Mouse (Mus musculus) cortical plate, adult 2 months (tissue): ENCODE measurements around the gene Dapk1. TPM values are rescaled to one million over a fixed set of nuclear protein-coding genes. Genes with fewer than 3 reads are reported as not detected.

Experiments
- H3K27ac ChIP-seq: fragments of 200-500 bp; 2 replicates; pipeline ENCODE4 v1.5.1; 2012; ENCODE audit warnings: low read length, control low read depth, inconsistent platforms; ENCODE audit not compliant: insufficient read depth
- H3K4me1 ChIP-seq: fragments of 200-500 bp; 2 replicates; pipeline ENCODE4 v1.6.1; 2011; ENCODE audit warnings: low read length; ENCODE audit not compliant: control insufficient read depth, insufficient read depth
- H3K4me3 ChIP-seq: fragments of 200-500 bp; 2 replicates; pipeline ENCODE4 v1.5.1; 2011; ENCODE audit warnings: mild to moderate bottlenecking, low read length, control low read depth; ENCODE audit not compliant: insufficient read depth
- CTCF ChIP-seq: fragments of 200-500 bp; IDR thresholded peaks from 2 replicates; pipeline ENCODE4 v1.5.1; 2011; ENCODE audit warnings: mild to moderate bottlenecking, control low read depth, low read length; ENCODE audit not compliant: insufficient read depth; ENCODE audit errors: extremely low read depth
- POLR2A ChIP-seq: fragments of 200-500 bp; IDR thresholded peaks from 2 replicates; pipeline ENCODE4 v1.6.1; 2011; ENCODE audit warnings: mild to moderate bottlenecking, low read length, control low read depth; ENCODE audit not compliant: insufficient read depth; ENCODE audit errors: extremely low read depth
- polyA plus RNA-seq: library from polyadenylated mRNA; depleted of rRNA; stranded (reverse); fragments of >200 nt; gene quantifications from 2 replicates; pipeline ENCODE4 v1.2.3, GENCODE M21; 2012

The Dapk1 gene
- polyA plus RNA-seq, 1 experiment, result 57.4 TPM

DNA sequence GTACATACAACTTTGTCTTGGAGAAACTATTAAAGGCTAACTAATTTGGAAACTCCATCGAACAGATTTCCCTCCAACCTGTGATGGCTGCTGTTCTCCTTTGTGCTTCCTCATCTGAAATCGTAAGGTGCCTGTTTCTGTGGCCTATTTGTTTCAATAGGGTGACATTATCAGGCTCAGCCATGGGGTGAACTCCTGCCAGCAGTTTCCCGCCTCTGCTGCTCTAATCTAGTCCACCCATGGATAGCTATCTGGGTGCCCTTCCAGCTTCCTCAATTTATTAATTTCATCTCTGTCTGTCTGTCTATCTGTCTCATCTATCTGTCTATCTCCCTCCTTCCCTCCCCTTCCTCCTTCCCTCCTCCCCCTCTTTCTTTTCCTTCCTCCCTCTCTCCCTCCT is 53.5 kb downstream of the Dapk1 start:
- no peak overlapping the region for H3K27ac ChIP-seq
- no peak for TF ChIP-seq CTCF
- TF ChIP-seq POLR2A, result no peak
- no peak overlapping the region for H3K4me3 ChIP-seq
- H3K4me1 ChIP-seq, result peaks cover 5% of the 10 kb centered on the region

DNA sequence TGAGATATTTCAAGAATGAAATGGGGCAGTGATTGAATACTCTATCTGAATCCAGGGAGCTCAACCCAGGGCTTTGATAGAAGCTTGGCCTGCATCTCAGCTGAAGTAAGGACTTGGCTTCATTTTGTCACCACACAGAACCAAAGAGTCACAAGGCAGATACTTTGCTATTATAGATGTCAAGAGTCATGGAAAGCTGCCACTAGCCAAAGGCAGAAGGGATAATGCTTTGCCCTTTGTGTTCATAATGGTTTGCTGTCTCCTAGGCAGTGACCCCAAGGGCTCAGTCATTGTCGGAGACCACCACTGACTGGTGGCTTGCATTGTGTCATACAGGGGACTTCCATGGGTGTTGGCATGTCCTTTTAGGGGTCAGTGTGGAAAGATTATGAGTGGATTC is 57.9 kb downstream of the Dapk1 start:
- peaks cover 11% of the 10 kb centered on the region for H3K4me1 ChIP-seq
- H3K4me3 ChIP-seq, result no peak overlapping the region
- no peak overlapping the region for H3K27ac ChIP-seq
- TF ChIP-seq CTCF, result no peak
- TF ChIP-seq POLR2A, result no peak

DNA sequence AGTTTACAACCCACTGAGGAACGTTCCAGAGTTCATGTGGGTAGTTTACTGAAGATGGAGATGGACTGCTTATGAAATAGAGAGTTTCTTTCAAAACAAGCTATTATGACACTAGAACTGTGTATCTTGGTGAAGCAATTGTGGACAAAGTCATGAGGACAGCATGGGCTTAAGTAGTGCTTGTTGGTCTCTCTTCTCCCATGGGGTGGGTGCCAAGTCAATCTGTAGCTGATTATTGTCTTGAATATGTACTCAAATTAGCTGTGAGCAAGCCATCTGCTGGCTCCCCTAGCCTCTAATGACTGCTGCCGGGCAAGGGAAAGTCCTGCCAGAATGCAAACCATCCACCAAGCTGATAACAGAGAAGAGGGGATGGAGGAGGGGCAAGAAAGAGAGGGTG is 58.3 kb downstream of the Dapk1 start:
- H3K4me1 ChIP-seq, result peaks cover 9% of the 10 kb centered on the region
- no peak overlapping the region for H3K4me3 ChIP-seq
- TF ChIP-seq CTCF (no peak), POLR2A (no peak)
- no peak overlapping the region for H3K27ac ChIP-seq

DNA sequence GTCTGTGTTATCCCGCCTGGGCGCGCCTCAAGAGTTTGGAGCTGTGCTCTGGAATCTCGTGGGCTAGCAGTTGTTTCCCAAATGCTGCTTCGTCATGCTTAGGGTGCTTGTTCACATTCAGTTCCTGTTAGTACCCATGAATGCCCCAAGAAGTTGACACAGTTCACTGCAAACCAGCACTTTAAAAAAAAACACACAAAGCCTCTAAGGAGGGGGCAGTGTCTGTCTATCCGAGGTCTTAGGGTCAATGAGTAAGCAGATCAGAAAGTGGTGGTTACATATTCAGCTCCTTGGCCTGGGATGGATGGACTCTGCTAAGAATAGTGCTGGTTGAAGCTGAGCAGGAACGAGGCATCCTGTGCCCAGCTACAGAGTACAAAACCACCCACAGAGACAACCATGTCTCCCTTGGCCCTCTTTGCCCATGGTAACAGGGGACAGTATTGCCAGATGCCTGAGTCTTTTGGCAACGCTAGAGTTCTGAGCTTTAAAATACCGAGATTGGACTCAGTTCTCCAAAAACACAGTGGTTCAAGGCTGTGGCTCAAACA is 59.0 kb downstream of the Dapk1 start:
- Histone ChIP-seq H3K4me3 (no peak overlapping the region), H3K4me1 (peaks cover 9% of the 10 kb centered on the region), H3K27ac (peak overlapping the region; percentile 33; the same call in 1 of the 2 replicates)
- no peak for TF ChIP-seq POLR2A
- no peak for TF ChIP-seq CTCF

DNA sequence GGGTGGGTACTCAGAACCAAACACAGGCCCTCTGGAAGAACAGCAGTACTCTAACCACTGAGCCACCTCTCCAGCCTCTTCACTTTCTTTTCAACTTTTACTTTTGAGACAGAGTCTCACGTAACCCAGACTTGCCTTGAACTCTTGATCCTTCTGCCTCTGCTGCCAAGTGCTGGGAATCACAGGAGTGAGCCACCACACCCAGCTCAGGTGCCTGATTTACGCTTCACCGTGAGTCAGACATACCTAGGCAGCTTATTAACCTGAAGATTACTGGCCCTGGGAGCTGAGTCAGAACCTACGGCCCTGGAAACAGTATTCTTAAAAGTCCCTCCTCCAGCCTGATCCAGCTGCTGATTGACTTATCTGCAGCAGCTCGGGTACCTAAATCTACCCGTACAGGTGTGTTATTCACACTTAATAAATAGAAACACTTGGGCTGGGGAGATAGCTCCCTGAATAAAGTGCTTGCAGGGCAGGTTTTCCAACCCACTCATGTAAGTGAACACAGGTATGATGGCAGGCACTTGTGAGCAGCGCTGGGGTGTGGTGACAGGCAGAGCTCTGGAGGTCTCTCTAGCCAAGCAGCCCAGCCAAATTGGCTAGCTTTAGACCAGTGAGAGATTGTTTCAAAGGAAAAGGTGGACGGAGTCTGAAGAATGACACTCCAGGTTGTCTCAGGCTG is 60.9 kb downstream of the Dapk1 start:
- Histone ChIP-seq H3K4me3 (no peak overlapping the region), H3K4me1 (peaks cover 12% of the 10 kb centered on the region), H3K27ac (peak overlapping the region; percentile 70)
- TF ChIP-seq POLR2A (no peak), CTCF (no peak)

DNA sequence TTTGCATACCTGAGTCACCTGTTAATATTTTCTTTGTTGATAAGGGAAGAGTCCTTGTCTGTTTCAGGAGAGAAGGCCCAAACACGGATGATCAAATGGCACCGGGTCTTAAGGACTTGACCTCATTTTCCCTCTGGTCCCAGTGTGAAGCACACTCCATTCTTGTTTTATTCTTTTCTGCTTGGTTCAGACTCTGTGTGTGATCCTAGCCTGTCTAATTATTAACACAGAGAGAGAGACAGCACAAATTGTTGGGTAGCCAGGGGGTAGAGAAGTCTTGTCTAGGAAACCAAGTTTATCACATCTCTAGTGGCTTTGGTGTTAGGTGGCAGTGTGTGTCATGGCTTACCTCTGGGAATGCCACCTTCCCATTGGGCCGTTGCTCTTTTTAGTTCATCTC is 62.3 kb downstream of the Dapk1 start:
- Histone ChIP-seq H3K27ac (no peak overlapping the region; the same call in 1 of the 2 replicates), H3K4me1 (peaks cover 22% of the 10 kb centered on the region), H3K4me3 (no peak overlapping the region)
- no peak for TF ChIP-seq CTCF
- TF ChIP-seq POLR2A, result no peak

DNA sequence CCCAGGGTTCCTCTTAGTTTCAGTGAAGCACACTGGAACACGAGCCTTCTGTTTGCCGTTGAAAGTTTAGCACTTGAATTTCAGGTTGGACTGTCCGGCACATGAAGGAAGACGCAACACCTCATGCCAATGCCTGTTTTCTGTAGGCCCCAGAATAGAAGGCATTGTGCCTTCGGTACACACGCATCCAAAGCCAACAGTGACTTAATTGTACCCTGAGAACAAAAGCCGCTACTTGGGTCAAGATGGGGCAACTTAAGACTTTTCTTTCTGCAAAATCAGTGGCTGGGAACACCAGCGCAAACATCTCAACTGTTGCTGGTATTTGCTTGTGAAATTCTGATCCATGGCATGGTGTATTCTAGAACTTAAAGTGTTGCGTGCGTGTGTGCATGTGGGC is 63.1 kb downstream of the Dapk1 start:
- Histone ChIP-seq H3K4me1 (peaks cover 24% of the 10 kb centered on the region), H3K27ac (no peak overlapping the region), H3K4me3 (no peak overlapping the region)
- TF ChIP-seq CTCF (no peak), POLR2A (no peak)

DNA sequence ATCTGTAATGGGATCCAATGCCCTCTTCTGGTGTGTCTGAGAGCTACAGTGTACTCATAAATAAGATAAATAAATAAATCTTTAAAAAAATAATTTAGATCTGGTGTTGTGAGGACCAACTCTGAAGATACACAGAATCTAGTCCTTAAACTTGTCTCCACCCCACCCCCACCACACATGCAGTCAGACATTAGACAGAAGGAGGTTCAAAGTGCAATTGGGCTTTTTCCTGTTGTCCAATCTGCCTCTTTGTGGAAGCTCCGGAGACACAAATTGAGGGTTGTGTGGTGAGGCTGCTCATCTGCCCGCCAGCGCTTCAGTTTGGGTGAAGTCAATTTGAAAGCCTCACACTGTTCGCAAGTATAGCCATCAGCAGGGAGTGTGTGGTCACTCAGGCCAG is 63.7 kb downstream of the Dapk1 start:
- peaks cover 24% of the 10 kb centered on the region for H3K4me1 ChIP-seq
- H3K4me3 ChIP-seq, result no peak overlapping the region
- H3K27ac ChIP-seq, result no peak overlapping the region
- TF ChIP-seq POLR2A (no peak), CTCF (no peak)

DNA sequence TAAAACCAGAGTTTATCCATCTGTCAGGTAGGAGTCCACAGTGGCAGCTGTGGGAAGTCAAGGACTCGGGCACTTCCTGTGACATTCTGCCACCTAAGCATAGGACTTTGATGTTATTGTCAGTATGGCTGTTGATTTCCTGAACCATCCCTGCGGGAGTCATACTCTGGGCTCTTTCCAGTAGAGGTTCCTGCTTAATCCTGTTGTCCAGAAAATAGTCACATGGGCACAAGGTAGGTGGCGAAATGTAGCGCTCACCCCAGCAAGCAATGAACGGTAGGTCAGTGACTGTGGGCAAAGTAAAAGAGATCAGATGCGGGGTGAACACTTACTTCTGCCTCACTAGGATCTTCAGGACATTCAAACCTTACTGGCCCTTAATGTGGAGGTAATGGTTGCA is 66.3 kb downstream of the Dapk1 start:
- peaks cover 32% of the 10 kb centered on the region for H3K4me1 ChIP-seq
- no peak overlapping the region for H3K27ac ChIP-seq
- H3K4me3 ChIP-seq, result no peak overlapping the region
- no peak for TF ChIP-seq POLR2A

DNA sequence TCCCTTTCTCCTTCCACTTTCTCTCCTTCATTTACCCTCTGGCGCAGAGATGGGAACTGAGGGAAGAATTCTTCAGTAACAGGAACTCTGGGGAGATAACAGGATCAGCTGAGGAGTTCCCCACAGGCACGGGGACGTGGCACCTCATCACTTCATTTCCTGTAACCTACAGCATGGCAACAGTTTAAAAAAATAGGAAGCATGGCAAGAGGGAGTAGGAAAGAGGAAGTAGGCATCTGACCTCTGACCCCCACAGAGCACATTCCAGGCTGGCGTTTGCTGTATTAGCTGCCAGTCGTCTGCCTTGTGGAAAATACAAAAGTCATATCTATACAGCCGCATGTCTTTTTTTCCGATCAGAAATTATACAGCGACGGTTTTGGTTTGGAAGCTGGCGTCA is 68.9 kb downstream of the Dapk1 start:
- TF ChIP-seq CTCF (no peak), POLR2A (no peak)
- Histone ChIP-seq H3K27ac (peak overlapping the region; percentile 18; the same call in 1 of the 2 replicates), H3K4me3 (no peak overlapping the region), H3K4me1 (peaks cover 28% of the 10 kb centered on the region)
